12 mouse cellular contexts compared by ENCODE assay signal in genomic region chr9:96861092-96861487, GRCm38 (mm10). TPM values are rescaled to one million over a fixed set of nuclear protein-coding genes. Genes with fewer than 3 reads are reported as not detected.
DNase-seq lines count a peak whose midpoint lies in the region; ATAC-seq and TF ChIP-seq lines count a peak whose summit lies in the region.
"Had no signal": no experiment of that assay in that cellular context is flagged by ENCODE, and none has a peak within 500 bp of the region (broad histone marks: within the 10 kb centered on the region; RNA-seq: fewer than 3 reads in every experiment).

No protein-coding gene starts in this region.

- H3K36me3 ChIP-seq in heart, embryonic 13.5 days, result no peaks in the 10 kb centered on the region
- no peaks in the 10 kb centered on the region for H3K36me3 ChIP-seq in intestine, embryonic 14.5 days (ENCODE audit: control insufficient read depth, insufficient read depth, low read length)
- H3K36me3 ChIP-seq in stomach, postnatal 0 days (ENCODE audit: control insufficient read depth, insufficient read depth, low read length), result no peaks in the 10 kb centered on the region
- H3K36me3 ChIP-seq in liver, embryonic 11.5 days (ENCODE audit: control insufficient read depth, insufficient read depth, low read length), result no peaks in the 10 kb centered on the region
- H3K36me3 ChIP-seq: liver, embryonic 15.5 days had no signal

- no peak for TF ChIP-seq EP300 in stomach, postnatal 0 days (optimal IDR thresholded peaks at IDR 0.05)

- H3K27ac ChIP-seq in heart, embryonic 13.5 days (replicated peaks), result peak overlapping the region; percentile 40; the same call in 1 of the 2 replicates
- peak overlapping the region; percentile 74 for H3K27ac ChIP-seq in intestine, embryonic 14.5 days (ENCODE audit: low read depth)
- H3K27ac ChIP-seq in stomach, postnatal 0 days (replicated peaks), result peak overlapping the region; percentile 78
- H3K27ac ChIP-seq in liver, embryonic 11.5 days (ENCODE audit: low read depth, low read length), result no peak overlapping the region
- H3K27ac ChIP-seq: liver, embryonic 15.5 days had no signal

- H3K9ac ChIP-seq in heart, embryonic 13.5 days, result no peak overlapping the region
- H3K9ac ChIP-seq in intestine, embryonic 14.5 days (ENCODE audit: low read length), result no peak overlapping the region
- no peak overlapping the region for H3K9ac ChIP-seq in stomach, postnatal 0 days (ENCODE audit: low read length)
- H3K9ac ChIP-seq in liver, embryonic 11.5 days (ENCODE audit: low read depth, low read length), result no peak overlapping the region
- H3K9ac ChIP-seq: liver, embryonic 15.5 days had no signal

- no peak for DNase-seq in heart, adult 8-10 months (ENCODE audit: low spot score)
- DNase-seq in right cerebral cortex, adult 2 months (ENCODE audit: low spot score in 2 of 2), result peak; percentile 33 to 40
- no peak for DNase-seq in right cerebral cortex, postnatal 14 days
- DNase-seq in intestine, embryonic 14.5 days (ENCODE audit: low spot score), result no peak
- peak; percentile 22 for DNase-seq in stomach, postnatal 0 days (ENCODE audit: low spot score)
- DNase-seq in liver, embryonic 11.5 days (ENCODE audit: low spot score), result no peak
- no peak for DNase-seq in kidney, postnatal 25 days
- DNase-seq: adrenal gland, postnatal 14 days; gastrocnemius, postnatal 10 days had no signal

- no peak overlapping the region for H3K4me2 ChIP-seq in heart, embryonic 13.5 days
- H3K4me2 ChIP-seq in intestine, embryonic 14.5 days (ENCODE audit: low read length), result peak overlapping the region; percentile 6; the same call in 1 of the 2 replicates
- no peak overlapping the region for H3K4me2 ChIP-seq in stomach, postnatal 0 days (replicated peaks; ENCODE audit: low read depth)
- no peak overlapping the region for H3K4me2 ChIP-seq in liver, embryonic 11.5 days
- H3K4me2 ChIP-seq: liver, embryonic 15.5 days had no signal

- no peak overlapping the region for H3K4me3 ChIP-seq in heart, embryonic 13.5 days
- no peak overlapping the region for H3K4me3 ChIP-seq in intestine, embryonic 14.5 days (ENCODE audit: low read depth, low read length)
- H3K4me3 ChIP-seq in stomach, postnatal 0 days (ENCODE audit: low read depth, low read length), result no peak overlapping the region
- no peak overlapping the region for H3K4me3 ChIP-seq in liver, embryonic 11.5 days (ENCODE audit: low read depth, low read length)
- H3K4me3 ChIP-seq: liver, embryonic 15.5 days had no signal

- H3K27me3 ChIP-seq in heart, embryonic 13.5 days (replicated peaks), result no peaks in the 10 kb centered on the region
- no peaks in the 10 kb centered on the region for H3K27me3 ChIP-seq in intestine, embryonic 14.5 days (replicated peaks; ENCODE audit: control insufficient read depth, insufficient read depth, low read length)
- H3K27me3 ChIP-seq in stomach, postnatal 0 days (ENCODE audit: control insufficient read depth, insufficient read depth, low read length), result no peaks in the 10 kb centered on the region
- no peaks in the 10 kb centered on the region for H3K27me3 ChIP-seq in liver, embryonic 11.5 days (replicated peaks; ENCODE audit: control insufficient read depth, insufficient read depth, low read length)
- H3K27me3 ChIP-seq: liver, embryonic 15.5 days had no signal

- no peaks in the 10 kb centered on the region for H3K9me3 ChIP-seq in heart, embryonic 13.5 days
- no peaks in the 10 kb centered on the region for H3K9me3 ChIP-seq in intestine, embryonic 14.5 days (ENCODE audit: control insufficient read depth, low read length)
- no peaks in the 10 kb centered on the region for H3K9me3 ChIP-seq in stomach, postnatal 0 days (ENCODE audit: control insufficient read depth, low read length)
- H3K9me3 ChIP-seq in liver, embryonic 11.5 days (ENCODE audit: control insufficient read depth, low read length), result no peaks in the 10 kb centered on the region
- H3K9me3 ChIP-seq: liver, embryonic 15.5 days had no signal

- no peak for ATAC-seq in heart, embryonic 13.5 days (ENCODE audit: extremely low read depth, insufficient number of reproducible peaks, low FRiP score, low TSS enrichment)
- 0 out of 2 replicates have a peak, but pooled peaks have one; percentile 18 for ATAC-seq in intestine, embryonic 14.5 days (replicated peaks; ENCODE audit: low FRiP score, low TSS enrichment, low read depth)
- ATAC-seq in stomach, postnatal 0 days (ENCODE audit: low FRiP score, low TSS enrichment), result peak; percentile 53
- ATAC-seq in liver, embryonic 11.5 days (replicated peaks; ENCODE audit: low FRiP score), result no peak
- ATAC-seq: CD4-positive, CD25-positive, alpha-beta regulatory T cell, adult 4 months had no signal

- no peak for TF ChIP-seq CTCF in stomach, postnatal 0 days (IDR thresholded peaks at IDR 0.05; ENCODE audit: low read depth)

- H3K4me1 ChIP-seq in heart, embryonic 13.5 days, result peaks cover 80% of the 10 kb centered on the region
- H3K4me1 ChIP-seq in intestine, embryonic 14.5 days (replicated peaks; ENCODE audit: control insufficient read depth, insufficient read depth, low read length), result peaks cover 16% of the 10 kb centered on the region
- no peaks in the 10 kb centered on the region for H3K4me1 ChIP-seq in stomach, postnatal 0 days (replicated peaks; ENCODE audit: control insufficient read depth, insufficient read depth)
- no peaks in the 10 kb centered on the region for H3K4me1 ChIP-seq in liver, embryonic 11.5 days (replicated peaks; ENCODE audit: control insufficient read depth, insufficient read depth, low read length)
- H3K4me1 ChIP-seq: liver, embryonic 15.5 days had no signal

- WGBS in heart, embryonic 13.5 days, result 68% methylated on average over 10 of the region's 10 CpGs
- 52% methylated on average over 10 of the region's 10 CpGs for WGBS in intestine, embryonic 14.5 days
- WGBS in stomach, postnatal 0 days, result 70% methylated on average over 10 of the region's 10 CpGs
- 67% methylated on average over 10 of the region's 10 CpGs for WGBS in liver, embryonic 11.5 days

RNA-seq across cellular contexts. Expression of gene Pxylp1, which starts 31.4 kb away (rescaled TPM):
- 29.5 and 33.3 TPM in 2 replicates for polyA plus RNA-seq in heart, embryonic 13.5 days (2015; fragmentation: Nextera tagmentation; extraction: Ambion mirVana)
- 10 to 100 TPM; 12.3 to 22.6 (median 17.7) TPM for total RNA-seq in heart, adult 8-10 months (2022)
- 56.2 and 67.0 TPM in 2 replicates for polyA plus RNA-seq in intestine, embryonic 14.5 days (2014; fragmentation: Nextera tagmentation; extraction: Ambion mirVana)
- 19.1 TPM in 2 replicates for polyA plus RNA-seq in stomach, postnatal 0 days (2015; fragmentation: Nextera tagmentation; extraction: Ambion mirVana)
- polyA plus RNA-seq in liver, embryonic 11.5 days (2014; fragmentation: Nextera tagmentation; extraction: Ambion mirVana), result 3.4 and 5.5 TPM in 2 replicates

Comparison
In these comparisons a context has a peak if more than half of its experiments do, and no peak if none do; other contexts are left out.
1. DNase-seq: peak in right cerebral cortex, adult 2 months (2 of 2) and stomach, postnatal 0 days (single experiment); none in heart, adult 8-10 months (single experiment), right cerebral cortex, postnatal 14 days (single experiment), intestine, embryonic 14.5 days (single experiment), liver, embryonic 11.5 days (single experiment) and kidney, postnatal 25 days (0 of 2).
2. ATAC-seq: peak in intestine, embryonic 14.5 days (single experiment) and stomach, postnatal 0 days (single experiment); none in heart, embryonic 13.5 days (single experiment) and liver, embryonic 11.5 days (single experiment).